Mouse (Mus musculus): ENCODE measurements around the gene Drc7.
"Not testable (repeated sequence)": the region's sequence is repeated elsewhere in the genome, so short reads cannot be mapped to it uniquely, and the experiment has no call there.

Gene Drc7

GRCm38 (mm10) chr8:95054927-95055510 lies at the start of gene Drc7:
TSS of gene Drc7 (plus strand) at chr8:95055103.
- DNase-seq (ENCODE audit: low spot score in 2 of 2): no peak

DNA sequence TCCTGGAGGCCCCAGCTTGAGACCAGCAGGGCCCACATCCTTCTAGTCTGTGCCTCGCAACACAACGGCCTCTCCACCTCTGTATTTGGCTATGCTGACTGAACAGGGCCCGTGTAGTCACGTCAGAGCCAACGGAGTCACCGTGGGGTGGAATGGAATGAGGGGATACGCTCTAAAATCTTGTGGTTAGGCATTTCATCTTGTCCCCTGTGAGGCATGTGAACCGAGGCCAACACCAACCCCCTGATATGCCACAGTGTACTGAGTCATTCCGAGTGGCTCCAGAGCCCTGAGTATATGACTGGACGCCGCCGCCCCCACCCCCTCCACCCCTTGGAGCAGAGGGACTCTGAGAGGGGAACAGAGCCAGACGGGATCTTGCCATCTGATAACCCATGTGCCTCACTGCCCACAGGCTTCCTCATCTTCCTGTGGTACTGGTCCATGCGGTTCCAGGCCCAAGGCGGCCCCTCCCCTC lies 42.4 kb upstream of the Drc7 start:
- DNase-seq (ENCODE audit: low spot score in 2 of 2): no peak

DNA sequence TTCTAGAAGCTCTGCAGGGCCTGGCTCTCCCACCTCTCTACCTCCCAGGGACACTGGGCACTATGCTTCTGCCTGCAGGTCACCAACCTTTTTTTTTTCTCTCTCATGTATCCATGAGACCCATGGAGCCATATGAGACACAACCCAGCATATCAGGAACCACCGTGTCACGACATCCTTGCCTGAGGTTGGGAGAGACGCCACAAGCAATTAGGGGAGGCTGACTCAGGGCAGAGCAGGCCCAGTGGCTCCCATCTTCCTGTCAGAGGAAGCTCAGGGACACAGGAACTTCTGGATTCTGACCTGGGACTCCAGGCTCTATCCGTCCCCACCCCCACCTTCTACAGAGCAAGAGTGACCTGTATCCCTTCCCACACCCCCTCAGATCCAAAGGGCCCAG lies 39.0 kb upstream of the Drc7 start:
- DNase-seq (ENCODE audit: low spot score in 2 of 2): no peak

GRCm38 (mm10) chr8:95016684-95017083 lies 38.2 kb upstream of the Drc7 start:
- DNase-seq (ENCODE audit: low spot score in 2 of 2): no peak

GRCm38 (mm10) chr8:95017451-95017850 lies 37.5 kb upstream of the Drc7 start, which contains the start of gene Adgrg3:
TSS of gene Adgrg3 (plus strand) at chr8:95017692.
- DNase-seq (ENCODE audit: low spot score in 2 of 2): no peak

DNA sequence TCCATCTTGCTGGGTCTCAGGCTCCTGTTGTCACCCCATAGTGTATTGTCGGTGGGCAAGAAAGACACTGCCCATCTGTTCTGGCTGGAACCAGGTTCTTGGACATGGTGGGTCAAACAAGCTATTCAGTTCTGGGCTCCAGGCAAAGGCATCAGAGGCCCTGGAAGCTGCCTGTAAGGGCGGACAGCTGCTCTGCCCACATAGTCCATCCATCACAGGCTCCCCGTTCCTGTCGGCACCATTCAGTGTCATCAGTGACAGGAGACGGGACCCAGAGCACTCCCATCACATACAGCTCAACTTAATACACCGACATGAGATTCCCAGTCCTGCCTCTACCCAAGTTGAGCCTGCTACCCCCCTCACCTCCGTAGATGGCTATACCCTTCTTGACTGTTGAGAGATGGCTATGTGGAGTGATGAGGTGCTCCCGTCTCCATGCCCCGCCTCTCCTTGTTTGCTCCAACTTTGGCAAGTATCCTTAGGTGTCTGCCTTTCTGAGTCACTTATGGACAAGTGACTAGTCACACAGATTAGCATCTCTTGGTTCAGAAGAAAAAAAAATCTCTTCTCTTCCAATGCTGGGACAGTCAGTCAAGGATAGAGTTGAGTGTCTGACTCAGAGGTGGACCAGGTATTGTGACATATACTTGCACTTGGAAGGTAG lies 36.8 kb upstream of the Drc7 start:
- DNase-seq (ENCODE audit: low spot score in 2 of 2): no peak

DNA sequence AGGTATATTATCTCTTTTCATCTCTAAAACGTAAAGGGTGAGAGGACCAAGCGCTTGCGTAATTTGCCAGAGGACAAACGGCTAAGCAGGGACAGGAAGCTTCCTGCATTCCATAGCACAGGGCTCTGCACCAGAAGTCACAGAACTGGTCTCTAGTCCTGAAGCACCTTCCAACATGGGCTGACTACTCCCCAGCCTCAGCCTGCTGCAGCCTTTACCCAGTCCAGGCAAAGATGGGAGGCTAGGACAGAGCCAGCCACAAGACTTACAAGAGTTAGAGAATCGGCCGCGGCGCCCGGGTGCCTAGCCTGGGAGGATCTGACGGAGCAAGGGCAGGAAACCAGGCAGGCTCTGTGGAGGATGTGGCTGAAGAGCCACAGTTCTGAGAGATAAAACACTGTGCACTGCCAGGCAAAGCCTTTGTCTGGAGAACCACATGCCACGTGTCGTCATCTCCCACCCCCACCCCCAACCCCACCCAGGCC lies 34.6 kb upstream of the Drc7 start:
- DNase-seq (ENCODE audit: low spot score in 2 of 2): no peak

- DNase-seq (ENCODE audit: low spot score in 2 of 2): no peak
Measured at GRCm38 (mm10) chr8:95020821-95021220, 34.1 kb upstream of the Drc7 start.

GRCm38 (mm10) chr8:95023201-95023600 lies 31.7 kb upstream of the Drc7 start:
- DNase-seq (ENCODE audit: low spot score in 2 of 2): no peak

GRCm38 (mm10) chr8:95024387-95024786 lies 30.5 kb upstream of the Drc7 start:
- no peak for DNase-seq (ENCODE audit: low spot score in 2 of 2)

DNA sequence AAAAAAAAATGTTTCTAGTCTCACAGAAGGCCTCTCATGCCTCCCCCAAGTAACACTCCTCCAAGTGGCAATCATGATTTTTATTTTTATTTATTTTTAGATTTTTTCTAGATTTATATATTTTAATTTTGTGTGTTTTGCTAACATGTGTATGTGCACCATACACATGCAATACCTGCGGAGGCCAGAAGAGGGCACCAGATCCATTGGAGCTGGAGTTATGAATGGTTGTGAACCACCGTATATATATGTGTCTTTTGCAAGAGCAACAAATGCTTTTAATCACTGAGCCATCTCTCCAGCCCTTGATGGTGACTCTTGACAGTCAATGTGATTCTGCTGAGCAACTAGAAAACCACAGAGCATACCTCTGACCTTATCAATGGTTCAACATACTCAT lies 29.5 kb upstream of the Drc7 start:
- DNase-seq (ENCODE audit: low spot score in 2 of 2): peak in 1 of 2 experiments; percentile 50

DNA sequence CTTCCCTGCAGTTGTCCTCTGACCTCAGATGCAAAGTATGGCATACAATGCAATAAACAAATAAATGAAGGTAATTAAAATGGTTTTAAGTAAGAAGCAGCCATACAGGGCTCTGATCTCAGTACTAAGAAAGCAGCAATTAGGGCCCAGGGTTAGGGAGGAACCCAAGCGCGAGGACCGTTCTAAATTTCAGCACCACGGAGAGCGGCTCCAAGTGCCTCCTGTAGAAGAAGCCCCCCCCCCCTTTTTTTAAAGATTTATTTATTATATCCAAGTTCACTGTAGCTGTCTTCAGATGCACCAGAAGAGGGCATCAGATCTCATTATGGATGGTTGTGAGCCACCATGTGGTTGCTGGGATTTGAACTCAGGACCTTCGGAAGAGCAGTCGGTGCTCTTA lies 26.5 kb upstream of the Drc7 start:
- DNase-seq (ENCODE audit: low spot score in 2 of 2): not testable (repeated sequence)

DNA sequence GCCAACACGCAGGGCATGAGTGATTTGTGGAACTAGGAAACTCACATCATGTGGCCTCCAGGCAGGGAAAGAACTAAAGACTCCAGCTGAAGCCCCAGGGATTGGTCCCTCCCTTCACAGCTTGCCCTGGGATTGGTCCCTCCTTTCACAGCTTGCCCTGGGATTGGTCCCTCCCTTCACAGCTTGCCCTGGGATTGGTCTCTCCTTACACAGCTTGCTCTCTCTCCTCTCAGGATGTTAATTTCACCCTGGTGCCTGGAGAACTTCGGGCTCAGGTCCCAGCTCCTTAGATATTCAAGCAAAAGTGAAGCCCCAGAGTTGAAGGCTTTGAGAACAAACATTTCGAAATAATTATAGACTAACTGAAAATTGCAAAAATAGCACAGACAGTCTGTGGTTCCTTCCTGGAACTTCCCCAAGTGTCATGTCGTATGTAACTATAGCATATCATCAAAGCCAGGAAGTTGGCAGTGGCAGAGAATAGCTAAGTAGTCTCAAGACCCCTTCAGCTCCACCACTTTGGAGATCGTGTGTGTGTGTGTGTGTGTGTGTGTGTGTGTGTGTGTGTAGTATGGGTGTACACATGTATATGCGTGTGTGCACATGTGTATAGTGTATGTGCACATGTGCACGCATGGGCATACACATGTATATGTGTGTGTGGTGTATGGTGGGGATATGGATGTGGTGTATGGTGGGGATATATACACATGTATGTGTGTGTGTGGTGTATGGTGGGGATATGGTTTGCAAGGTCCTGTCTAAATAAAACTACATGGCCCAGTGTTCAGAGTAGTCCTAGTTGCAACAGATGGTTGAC lies 17.6 kb upstream of the Drc7 start:
- no peak for DNase-seq (ENCODE audit: low spot score in 2 of 2)

GRCm38 (mm10) chr8:95041883-95042784 lies 12.8 kb upstream of the Drc7 start:
- DNase-seq (ENCODE audit: low spot score in 2 of 2): no peak

- DNase-seq (ENCODE audit: low spot score in 2 of 2): no peak
Measured at GRCm38 (mm10) chr8:95044811-95045210, 10.1 kb upstream of the Drc7 start.

- no peak for DNase-seq (ENCODE audit: low spot score in 2 of 2)
Measured at GRCm38 (mm10) chr8:95046982-95047381, 7.9 kb upstream of the Drc7 start.

DNA sequence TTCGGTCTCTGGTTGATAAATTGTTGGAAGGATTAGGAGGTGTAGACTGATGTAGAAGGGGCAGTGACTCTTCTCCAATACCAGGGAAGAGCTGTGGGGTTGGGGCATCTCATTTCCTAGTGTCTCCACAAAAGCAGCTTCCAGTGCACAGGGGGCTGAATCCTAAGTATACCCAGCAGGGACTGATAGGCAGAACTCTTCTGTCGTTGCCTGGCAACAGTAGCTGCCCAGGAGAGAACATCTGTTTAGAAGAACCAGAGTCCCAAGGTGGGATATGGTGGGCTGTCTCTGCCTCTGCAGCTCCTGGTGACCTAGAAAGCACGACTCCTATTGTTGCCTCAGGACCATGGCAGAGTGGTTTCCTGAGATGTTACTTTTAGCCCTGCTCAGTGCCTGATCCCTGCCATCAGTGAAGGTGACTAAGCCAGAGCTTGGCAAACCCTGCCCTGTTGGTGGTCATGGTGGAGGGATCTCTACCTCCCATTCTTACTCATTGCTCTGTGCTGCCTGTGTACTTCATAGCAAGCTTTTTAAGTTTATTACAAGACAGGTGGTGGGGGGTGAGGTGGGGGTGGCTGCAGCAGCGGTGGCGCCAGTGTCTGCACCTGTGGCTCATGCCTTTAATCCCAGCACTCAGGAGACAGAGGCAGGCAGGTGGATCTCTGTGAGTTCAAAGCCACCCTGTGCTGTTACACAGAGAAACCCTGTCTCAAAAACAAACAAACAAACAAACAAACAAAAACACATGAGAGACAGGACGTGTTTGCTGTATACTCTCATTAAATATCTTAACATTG lies 6.8 kb upstream of the Drc7 start:
- no peak for DNase-seq (ENCODE audit: low spot score in 2 of 2)

- no peak for DNase-seq (ENCODE audit: low spot score in 2 of 2)
Measured at GRCm38 (mm10) chr8:95049636-95050035, 5.3 kb upstream of the Drc7 start.

- DNase-seq (ENCODE audit: low spot score in 2 of 2): no peak
Measured at GRCm38 (mm10) chr8:95054438-95054837, 465 bp upstream of the Drc7 start.

DNA sequence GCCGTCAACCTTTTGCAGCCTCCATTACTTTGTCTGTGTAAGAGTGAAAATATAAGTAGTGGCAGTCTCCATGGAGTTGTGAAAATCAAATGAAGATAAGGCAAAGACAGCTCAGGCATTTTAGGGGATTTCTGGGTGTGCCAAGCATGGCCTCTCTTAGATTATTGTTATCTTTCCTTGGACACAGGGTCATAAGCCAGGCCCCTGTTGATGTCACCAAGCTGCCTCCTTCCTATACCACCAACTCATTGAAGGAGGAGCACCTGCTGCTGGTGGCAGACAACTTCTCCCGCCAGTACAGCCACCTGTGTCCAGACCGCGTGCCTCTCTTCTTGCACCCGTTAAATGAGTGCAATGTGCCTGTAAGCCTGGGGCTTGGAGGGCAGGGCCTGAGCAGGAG lies 1.5 kb downstream of the Drc7 start:
- DNase-seq (ENCODE audit: low spot score in 2 of 2): no peak

- DNase-seq (ENCODE audit: low spot score in 2 of 2): no peak
Measured at GRCm38 (mm10) chr8:95058661-95059060, 3.8 kb downstream of the Drc7 start.

Data from spleen, postnatal 14 days (tissue).